Mouse (Mus musculus): ENCODE results near the gene Acnat1.
"Not testable (repeated sequence)": the region's sequence is repeated elsewhere in the genome, so short reads cannot be mapped to it uniquely, and the experiment has no call there.

Acnat1 gene

DNA sequence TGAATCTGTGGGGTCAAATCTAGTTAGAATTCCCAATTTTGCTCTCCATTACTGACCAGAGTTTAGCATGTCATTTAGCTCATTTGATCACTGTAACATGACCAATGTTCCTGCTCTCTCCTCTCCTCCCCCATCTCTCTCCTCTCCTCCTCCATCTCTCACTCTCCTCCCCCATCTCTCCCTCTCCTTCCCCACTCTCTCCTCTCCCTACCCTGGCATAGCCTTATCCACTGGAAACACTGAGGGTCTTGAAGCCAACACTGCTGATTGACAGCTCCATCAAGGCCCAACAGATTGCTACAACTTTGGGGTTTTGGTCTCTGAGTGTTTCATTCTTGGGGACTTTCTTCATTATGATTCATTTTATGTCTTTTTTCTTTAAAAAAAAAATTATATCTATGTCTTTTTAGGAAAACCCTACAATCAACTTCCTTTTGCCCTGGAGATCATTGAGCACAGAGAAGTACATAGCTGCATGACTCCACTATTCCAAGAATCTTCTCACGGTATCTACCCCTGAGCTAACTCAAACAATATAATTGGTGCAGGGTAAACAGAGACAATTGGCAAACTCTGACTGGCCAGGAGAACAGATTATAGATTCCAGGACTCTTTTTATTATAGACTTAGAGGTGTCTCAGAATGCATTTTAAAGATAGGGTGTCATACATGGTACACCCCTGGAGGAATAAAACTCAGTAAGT is 21.7 kb downstream of the Acnat1 start:
- DNase-seq, result no peak

DNA sequence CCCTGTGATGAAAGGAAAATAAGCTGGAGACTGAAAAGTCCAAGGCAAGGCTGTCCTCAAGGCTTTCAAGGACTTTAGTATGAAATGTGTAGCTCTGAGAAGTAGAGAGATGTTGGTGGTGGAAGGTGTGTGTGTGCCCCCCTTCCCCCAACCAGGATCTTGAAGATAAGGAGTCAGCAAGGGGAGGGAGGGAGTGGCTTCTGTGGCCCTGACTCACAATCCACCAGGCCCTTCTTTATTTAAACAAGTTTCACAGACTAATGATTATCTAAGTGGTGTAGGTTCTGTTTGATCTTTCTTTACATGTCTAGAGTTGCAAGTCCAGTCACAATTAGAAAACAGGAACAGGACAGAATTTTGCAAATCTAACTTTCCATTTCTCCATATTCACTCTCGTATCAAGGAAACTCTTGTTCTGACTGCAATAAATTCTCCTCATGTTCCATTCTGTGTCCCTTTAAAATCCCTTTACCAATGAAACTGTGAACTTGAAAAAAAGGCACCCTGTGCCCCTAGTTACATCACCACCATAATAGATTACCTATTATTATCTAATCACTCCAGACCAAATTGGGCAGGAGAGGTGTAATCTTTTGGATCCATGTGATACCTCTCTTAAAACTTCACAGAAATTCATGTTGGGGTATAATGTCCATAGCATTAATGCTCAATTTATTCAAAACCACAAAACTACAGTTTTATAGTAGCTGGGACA is 22.4 kb downstream of the Acnat1 start:
- DNase-seq, result not testable (repeated sequence)

DNA sequence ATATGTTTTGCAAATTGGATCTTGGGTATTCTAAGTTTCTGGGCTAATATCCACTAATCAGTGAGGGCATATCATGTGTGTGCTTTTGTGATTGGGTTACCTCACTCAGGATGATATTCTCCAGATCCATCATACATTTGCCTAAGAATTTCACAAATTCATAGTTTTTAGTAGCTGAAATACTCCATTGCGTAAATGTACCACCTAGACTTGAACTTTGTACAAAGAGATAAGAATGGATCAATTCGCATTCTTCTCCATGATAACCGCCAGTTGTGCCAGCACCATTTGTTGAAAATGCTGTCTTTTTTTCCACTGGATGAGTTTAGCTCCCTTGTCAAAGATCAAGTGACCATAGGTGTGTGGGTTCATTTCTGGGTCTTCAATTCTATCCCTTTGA is 36.7 kb downstream of the Acnat1 start:
- not testable (repeated sequence) for DNase-seq

DNA sequence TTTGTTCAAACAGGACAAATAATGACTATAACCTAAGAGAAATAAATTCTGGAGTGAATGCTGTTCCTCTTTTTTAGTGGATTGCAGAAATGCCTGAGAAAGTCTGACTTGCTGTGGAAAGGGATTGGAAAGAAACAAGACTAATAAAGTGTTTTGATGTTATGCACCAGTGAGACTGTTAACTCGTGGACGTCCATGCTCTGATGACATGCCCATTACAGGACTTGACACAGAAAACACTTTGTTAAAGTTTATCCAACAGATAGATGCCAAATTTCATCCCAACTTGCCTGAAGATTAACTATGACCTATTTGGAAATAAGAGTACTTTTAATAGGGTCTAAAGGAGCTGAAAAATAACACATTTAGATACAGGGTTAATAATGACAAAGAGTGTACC is 63.6 kb downstream of the Acnat1 start:
- not testable (repeated sequence) for DNase-seq

DNA sequence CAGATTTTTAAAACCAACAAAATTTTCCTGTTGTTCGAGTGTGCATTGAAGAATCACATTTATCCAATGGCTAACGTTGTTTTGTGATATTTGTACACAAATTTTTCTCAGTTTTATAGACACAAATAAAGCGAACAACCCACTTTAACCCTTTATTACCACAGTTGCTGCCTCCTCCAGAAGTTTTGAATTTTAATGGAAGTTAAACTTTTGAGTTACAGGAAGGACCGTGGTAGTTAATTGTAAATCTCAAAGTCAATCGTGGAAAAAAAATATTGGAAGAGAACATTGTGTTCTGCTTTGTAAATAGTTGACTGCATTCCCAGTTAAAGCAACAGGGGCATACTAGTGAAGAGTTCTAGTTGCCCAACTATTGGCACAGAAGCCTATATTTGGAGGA is 65.8 kb downstream of the Acnat1 start, which contains the start of gene Acnat2:
TSS of gene Acnat2 (minus strand) at position 195 of the 400 bp plus-strand sequence.
- DNase-seq, result not testable (repeated sequence)

All from right cerebral cortex, postnatal 4 days (tissue).